Mouse (Mus musculus) testis, adult 2 months (tissue): ENCODE results near the gene Adgrg1.

ENCODE experiments used
- CTCF ChIP-seq: fragments of 200-500 bp; IDR thresholded peaks from 2 replicates; pipeline ENCODE4 v1.5.1; 2012; ENCODE audit warnings: low read depth, mild to moderate bottlenecking, inconsistent platforms, low read length, moderate library complexity; ENCODE audit not compliant: control insufficient read depth, insufficient read depth, insufficient replicate concordance
- POLR2A ChIP-seq: fragments of 200-500 bp; IDR thresholded peaks from 2 replicates; pipeline ENCODE4 v1.6.1; 2012; ENCODE audit warnings: low read depth, mild to moderate bottlenecking, inconsistent platforms, low read length, moderate library complexity; ENCODE audit not compliant: control insufficient read depth

DNA sequence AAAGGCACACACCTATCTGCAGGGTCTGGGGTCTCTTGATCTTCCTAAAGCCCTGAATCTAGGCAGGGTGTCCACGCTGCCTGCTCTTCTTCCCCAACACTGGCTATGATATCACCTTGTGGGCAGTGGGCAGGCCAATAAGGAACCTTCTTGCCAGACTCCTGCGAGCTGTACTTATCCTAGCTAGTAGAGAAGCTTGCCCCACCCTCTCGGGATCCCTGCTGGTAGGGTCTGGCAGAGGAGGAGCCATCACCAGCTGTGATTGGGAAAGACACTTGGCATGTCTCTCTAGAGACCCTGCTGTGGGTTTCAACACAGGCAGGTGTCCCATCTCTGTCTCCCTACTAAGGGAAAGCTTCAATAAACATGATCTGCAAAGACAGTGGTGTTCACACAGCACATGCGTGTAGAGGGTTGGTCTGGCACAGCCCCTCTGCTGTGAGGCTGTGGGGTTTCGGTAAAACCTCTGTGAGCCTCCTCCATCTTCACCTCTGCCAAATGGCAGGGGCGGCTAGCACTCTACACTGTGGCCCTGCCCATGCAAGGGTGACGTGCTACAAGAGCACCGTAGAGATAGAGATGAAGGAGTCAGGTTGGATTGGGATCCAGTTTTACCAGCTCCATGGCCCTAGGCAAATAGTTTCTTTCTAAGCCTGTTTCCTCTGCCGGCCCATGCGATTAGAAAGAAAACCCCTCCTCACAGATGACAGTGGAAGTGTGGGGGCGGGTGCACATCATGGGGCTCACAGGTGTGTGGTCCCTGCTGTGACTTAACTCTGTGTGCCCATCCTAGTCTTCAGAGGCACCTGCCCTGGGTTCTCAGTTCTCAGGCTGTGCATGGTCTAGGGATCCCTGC, 16.3 kb downstream of the Adgrg1 start:
- TF ChIP-seq CTCF, result no peak
- no peak for TF ChIP-seq POLR2A
